Mouse (Mus musculus): ENCODE data around the gene Ldah.

Gene Ldah

GRCm38 (mm10) chr12:8281225-8282017 is 73.5 kb downstream of the Ldah start:
- no peak for DNase-seq (ENCODE audit: low spot score)

GRCm38 (mm10) chr12:8287970-8288369 is 80.1 kb downstream of the Ldah start:
- no peak for DNase-seq (ENCODE audit: low spot score)

- no peak for DNase-seq (ENCODE audit: low spot score)
These were observed 81.2 kb downstream of the Ldah start for GRCm38 (mm10) chr12:8289099-8289498.

GRCm38 (mm10) chr12:8289499-8289898 is 81.6 kb downstream of the Ldah start:
- DNase-seq (ENCODE audit: low spot score), result no peak

- no peak for DNase-seq (ENCODE audit: low spot score)
These were observed 83.4 kb downstream of the Ldah start for GRCm38 (mm10) chr12:8291157-8291853.

- DNase-seq (ENCODE audit: low spot score), result no peak
These were observed 87.5 kb downstream of the Ldah start for GRCm38 (mm10) chr12:8295307-8295913.

- no peak for DNase-seq (ENCODE audit: low spot score)
These were observed 88.2 kb downstream of the Ldah start for GRCm38 (mm10) chr12:8296154-8296553.

- DNase-seq (ENCODE audit: low spot score), result no peak
These were observed 89.8 kb downstream of the Ldah start for GRCm38 (mm10) chr12:8297586-8298214.

GRCm38 (mm10) chr12:8298361-8299142 is 90.6 kb downstream of the Ldah start:
- no peak for DNase-seq (ENCODE audit: low spot score)

- no peak for DNase-seq (ENCODE audit: low spot score)
These were observed 91.5 kb downstream of the Ldah start for GRCm38 (mm10) chr12:8299143-8300110.

- no peak for DNase-seq (ENCODE audit: low spot score)
These were observed 92.2 kb downstream of the Ldah start for GRCm38 (mm10) chr12:8300111-8300480.

- no peak for DNase-seq (ENCODE audit: low spot score)
These were observed 92.6 kb downstream of the Ldah start for GRCm38 (mm10) chr12:8300521-8300920.

GRCm38 (mm10) chr12:8301011-8301814 is 93.3 kb downstream of the Ldah start:
- no peak for DNase-seq (ENCODE audit: low spot score)

GRCm38 (mm10) chr12:8301841-8302431 is 94.0 kb downstream of the Ldah start, which contains the start of gene Gdf7:
Gene Gdf7 (minus strand): TSS chr12:8301954.
- DNase-seq (ENCODE audit: low spot score), result no peak

- DNase-seq (ENCODE audit: low spot score), result no peak
These were observed 97.4 kb downstream of the Ldah start for GRCm38 (mm10) chr12:8305258-8305657.

GRCm38 (mm10) chr12:8306432-8306831 is 98.5 kb downstream of the Ldah start:
- DNase-seq (ENCODE audit: low spot score), result peak; percentile 59

- no peak for DNase-seq (ENCODE audit: low spot score)
These were observed 99.0 kb downstream of the Ldah start for GRCm38 (mm10) chr12:8306910-8307309.

GRCm38 (mm10) chr12:8310992-8311391 is 103.1 kb downstream of the Ldah start:
- no peak for DNase-seq (ENCODE audit: low spot score)

GRCm38 (mm10) chr12:8312266-8312665 is 104.4 kb downstream of the Ldah start:
- DNase-seq (ENCODE audit: low spot score), result no peak

Measured in lung, postnatal 25 days (tissue).